Comparison of ENCODE assay signal across 9 mouse cellular contexts in genomic region chr6:115814104-115814503, GRCm38 (mm10). TPM values are rescaled to one million over a fixed set of nuclear protein-coding genes. Genes with fewer than 3 reads are reported as not detected.
DNase-seq lines count a peak whose midpoint lies in the region; ATAC-seq and TF ChIP-seq lines count a peak whose summit lies in the region.
"Had no signal": no experiment of that assay in that cellular context is flagged by ENCODE, and none has a peak within 500 bp of the region (broad histone marks: within the 10 kb centered on the region; RNA-seq: fewer than 3 reads in every experiment).

No protein-coding gene starts in this region.

- peak; percentile 72 to 86 (median 74) for TF ChIP-seq CTCF in MEL (IDR thresholded peaks at IDR 0.05 in 2 of 3, conservative IDR thresholded peaks at IDR 0.05 in 1 of 3; ENCODE audit: control insufficient read depth in 1 of 3, insufficient read depth in 1 of 3, low read depth in 2 of 3, low read length in 3 of 3, poor library complexity in 1 of 3, severe bottlenecking in 1 of 3)
- TF ChIP-seq CTCF in layer of hippocampus, adult 2 months (conservative IDR thresholded peaks at IDR 0.05): peak; percentile 84
- peak; percentile 54; the same call in 1 of the 2 replicates for TF ChIP-seq CTCF in spleen, adult 2 months (IDR thresholded peaks at IDR 0.05; ENCODE audit: extremely low read depth, insufficient read depth, insufficient read length, insufficient replicate concordance)

- no peak overlapping the region for H3K4me2 ChIP-seq in heart, embryonic 14.5 days (ENCODE audit: low read length)

- H3K9me3 ChIP-seq in MEL (replicated peaks; ENCODE audit: insufficient read depth, low read length): no peaks in the 10 kb centered on the region
- no peaks in the 10 kb centered on the region for H3K9me3 ChIP-seq in heart, embryonic 14.5 days (ENCODE audit: control insufficient read depth, low read length)

- H3K4me3 ChIP-seq in MEL (ENCODE audit: control insufficient read depth in 1 of 2, insufficient read depth in 1 of 2, low read depth in 2 of 2, low read length in 2 of 2): peak overlapping the region; percentile 25 to 47
- H3K4me3 ChIP-seq in heart, embryonic 14.5 days (ENCODE audit: control insufficient read depth in 1 of 2, insufficient read depth in 1 of 2, low read depth in 1 of 2, low read length in 2 of 2): no peak overlapping the region
- H3K4me3 ChIP-seq in layer of hippocampus, adult 2 months: no peak overlapping the region
- no peak overlapping the region for H3K4me3 ChIP-seq in spleen, adult 2 months (ENCODE audit: extremely low read depth, insufficient read depth, insufficient read length)

- peak; percentile 55 for ATAC-seq in heart, embryonic 14.5 days (ENCODE audit: insufficient number of reproducible peaks, insufficient read depth, low FRiP score, low read depth)

- peak; percentile 72 to 76; a peak in 3 of 4 replicates for TF ChIP-seq EP300 in MEL (IDR thresholded peaks at IDR 0.05; ENCODE audit: low read depth in 1 of 2, low read length in 2 of 2)

- TF ChIP-seq POLR2A in MEL (IDR thresholded peaks at IDR 0.05; ENCODE audit: control insufficient read depth in 1 of 2, insufficient read depth in 1 of 2, low read depth in 1 of 2, low read length in 2 of 2, poor library complexity in 1 of 2): 0 out of 4 replicates have a peak, but pooled peaks of 1 of the 2 experiments have one; percentile 27
- TF ChIP-seq POLR2A in spleen, adult 2 months (IDR thresholded peaks at IDR 0.05; ENCODE audit: low read depth, low read length): no peak

- peak; percentile 17 to 61 for DNase-seq in cerebellum, postnatal 25 days
- no peak for DNase-seq in cerebellum, adult 11-12 months
- peak; percentile 91 for DNase-seq in MEL (ENCODE audit: low read depth, low spot score)
- peak; percentile 64 for DNase-seq in embryo, embryonic 9.5 days (ENCODE audit: extremely low spot score)
- DNase-seq in layer of hippocampus, adult 2 months (ENCODE audit: low spot score in 2 of 2): peak; percentile 30 to 51
- peak; percentile 78 for DNase-seq in lung, postnatal 36 days
- DNase-seq in spleen, adult 2 months (ENCODE audit: low read depth in 1 of 2, low spot score in 2 of 2): peak in 1 of 2 experiments; percentile 52

- TF ChIP-seq RAD21 in MEL (IDR thresholded peaks at IDR 0.05; ENCODE audit: low read depth, low read length): peak; percentile 62

- peaks cover 4 to 13% of the 10 kb centered on the region in 2 experiments for H3K4me1 ChIP-seq in MEL (ENCODE audit: control insufficient read depth in 1 of 2, insufficient read depth in 2 of 2, low read length in 2 of 2)
- H3K4me1 ChIP-seq in heart, embryonic 14.5 days (ENCODE audit: control insufficient read depth in 2 of 2, insufficient read depth in 2 of 2, low read length in 2 of 2): peaks cover 8 to 11% of the 10 kb centered on the region in 2 experiments
- no peaks in the 10 kb centered on the region for H3K4me1 ChIP-seq in spleen, adult 2 months (ENCODE audit: control insufficient read depth, insufficient read depth, insufficient read length)

- peak overlapping the region; percentile 68 for H3K27ac ChIP-seq in MEL (ENCODE audit: control insufficient read depth, low read depth, low read length)
- H3K27ac ChIP-seq in heart, embryonic 14.5 days (replicated peaks in 1 of 2; ENCODE audit: control insufficient read depth in 1 of 2, insufficient read depth in 1 of 2, low read depth in 2 of 2, low read length in 2 of 2): peak overlapping the region in 1 of 2 experiments; percentile 32; a peak in 1 of 4 replicates
- no peak overlapping the region for H3K27ac ChIP-seq in layer of hippocampus, adult 2 months
- H3K27ac ChIP-seq in spleen, adult 2 months (ENCODE audit: insufficient read depth, low read length): no peak overlapping the region
- H3K27ac ChIP-seq: macrophage had no signal

- no peaks in the 10 kb centered on the region for H3K27me3 ChIP-seq in MEL (ENCODE audit: control insufficient read depth in 1 of 2, insufficient read depth in 2 of 2, low read length in 2 of 2)
- no peaks in the 10 kb centered on the region for H3K27me3 ChIP-seq in heart, embryonic 14.5 days (ENCODE audit: control insufficient read depth, insufficient read depth, low read length)
- H3K27me3 ChIP-seq in spleen, adult 2 months (ENCODE audit: control insufficient read depth, insufficient read depth, low read length): no peaks in the 10 kb centered on the region

- peak overlapping the region; percentile 56 for H3K9ac ChIP-seq in MEL (ENCODE audit: control insufficient read depth, low read depth, low read length, poor library complexity, severe bottlenecking)
- H3K9ac ChIP-seq in heart, embryonic 14.5 days (ENCODE audit: low read length): no peak overlapping the region

- 26% methylated on average over 4 of the region's 4 CpGs for WGBS in heart, embryonic 14.5 days
- WGBS in spleen, adult 2 months: 39% methylated on average over 4 of the region's 4 CpGs

- H3K79me2 ChIP-seq in MEL (ENCODE audit: control insufficient read depth, insufficient read depth, low read length, poor library complexity): no peaks in the 10 kb centered on the region

- peaks cover 0 to 10% of the 10 kb centered on the region in 2 experiments; a peak in 2 of 4 replicates for H3K36me3 ChIP-seq in MEL (ENCODE audit: control insufficient read depth in 1 of 2, insufficient read depth in 2 of 2, low read length in 2 of 2)
- H3K36me3 ChIP-seq in heart, embryonic 14.5 days (ENCODE audit: control insufficient read depth, insufficient read depth, low read length): no peaks in the 10 kb centered on the region
- no peaks in the 10 kb centered on the region for H3K36me3 ChIP-seq in spleen, adult 2 months (ENCODE audit: control insufficient read depth, insufficient read depth, low read length)

TF ChIP-seq in MEL, 35 proteins besides CTCF, POLR2A, EP300 and RAD21 (continues in another document):
- no peak for TF ChIP-seq BHLHE40 (IDR thresholded peaks at IDR 0.05; ENCODE audit: borderline replicate concordance, low read depth, low read length)
- TF ChIP-seq TAL1 (IDR thresholded peaks at IDR 0.05; ENCODE audit: low read length): peak; percentile 75
- no peak for TF ChIP-seq NELFE (IDR thresholded peaks at IDR 0.05; ENCODE audit: low read depth, low read length)
- TF ChIP-seq ETS1 (IDR thresholded peaks at IDR 0.05; ENCODE audit: low read depth, low read length): peak; percentile 87
- no peak for TF ChIP-seq POLR2AphosphoS5 (IDR thresholded peaks at IDR 0.05; ENCODE audit: borderline replicate concordance, low read depth, low read length)
- peak; percentile 59; the same call in 1 of the 2 replicates for TF ChIP-seq MAZ (IDR thresholded peaks at IDR 0.05; ENCODE audit: low read depth, low read length)
- TF ChIP-seq GABPA (IDR thresholded peaks at IDR 0.05; ENCODE audit: low read depth, low read length): no peak
- peak; percentile 71 for TF ChIP-seq GATA1 (IDR thresholded peaks at IDR 0.05; ENCODE audit: low read depth, low read length)
- TF ChIP-seq HCFC1 (IDR thresholded peaks at IDR 0.05; ENCODE audit: low read depth, low read length): peak; percentile 55; the same call in 1 of the 2 replicates
- TF ChIP-seq MYC (IDR thresholded peaks at IDR 0.05; ENCODE audit: low read depth, low read length): peak; percentile 52; the same call in 1 of the 2 replicates
- no peak for TF ChIP-seq KAT2A (conservative IDR thresholded peaks at IDR 0.05; ENCODE audit: low read depth, low read length)
- TF ChIP-seq TCF12 (IDR thresholded peaks at IDR 0.05; ENCODE audit: low read depth, low read length): peak; percentile 75
- no peak for TF ChIP-seq USF1 (IDR thresholded peaks at IDR 0.05; ENCODE audit: low read depth, low read length)
- TF ChIP-seq MEF2A (IDR thresholded peaks at IDR 0.05; ENCODE audit: extremely low read depth, insufficient replicate concordance, low read depth, low read length, poor library complexity, severe bottlenecking): no peak
- TF ChIP-seq ZNF384 (IDR thresholded peaks at IDR 0.05; ENCODE audit: low read depth, low read length): no peak

RNA-seq across cellular contexts. Expression of gene Rpl32, which starts 5.6 kb away (rescaled TPM):
- 4,686 and 5,400 TPM in 2 replicates for total RNA-seq in MEL (2012; rRNA removed)
- polyA plus RNA-seq in MEL (2012; ENCODE audit: insufficient read depth in 1 of 2, insufficient read length in 2 of 2, low read depth in 1 of 2, low replicate concordance in 2 of 2, missing spikeins in 1 of 2): 1,000 to 10,000 TPM in 1 of 2 experiments, not detected in 1; 4,514 TPM
- polyA plus RNA-seq in heart, embryonic 14.5 days (2014; fragmentation: Nextera tagmentation; extraction: Ambion mirVana): 1,410 and 1,566 TPM in 2 replicates
- total RNA-seq in layer of hippocampus, adult 2 months (2021): 100 to 1,000 TPM; 488 to 493 TPM
- polyA plus RNA-seq in spleen, adult 2 months (2012; rRNA removed): 463 and 551 TPM in 2 replicates

RNA-seq across cellular contexts. Expression of gene Efcab12, which starts 24.1 kb away (rescaled TPM):
- total RNA-seq in MEL (2012; rRNA removed): not detected in 2 replicates
- under 1 TPM in 1 of 2 experiments, not detected in 1; 0.11 TPM for polyA plus RNA-seq in MEL (2012; ENCODE audit: insufficient read depth in 1 of 2, insufficient read length in 2 of 2, low read depth in 1 of 2, low replicate concordance in 2 of 2, missing spikeins in 1 of 2)
- polyA plus RNA-seq in heart, embryonic 14.5 days (2014; fragmentation: Nextera tagmentation; extraction: Ambion mirVana): 0.42 and 0.47 TPM in 2 replicates
- total RNA-seq in layer of hippocampus, adult 2 months (2021): 1 to 10 TPM; 3.9 to 4.5 TPM
- polyA plus RNA-seq in spleen, adult 2 months (2012; rRNA removed): 0.06 and 0.15 TPM in 2 replicates

RNA-seq across cellular contexts. Expression of gene Mbd4, which starts 39.1 kb away (rescaled TPM):
- 5.6 and 6.4 TPM in 2 replicates for total RNA-seq in MEL (2012; rRNA removed)
- 10 to 100 TPM in 1 of 2 experiments, not detected in 1; 10.1 TPM for polyA plus RNA-seq in MEL (2012; ENCODE audit: insufficient read depth in 1 of 2, insufficient read length in 2 of 2, low read depth in 1 of 2, low replicate concordance in 2 of 2, missing spikeins in 1 of 2)
- polyA plus RNA-seq in heart, embryonic 14.5 days (2014; fragmentation: Nextera tagmentation; extraction: Ambion mirVana): 7.6 and 9.6 TPM in 2 replicates
- 1 to 10 TPM; 6.3 to 6.8 TPM for total RNA-seq in layer of hippocampus, adult 2 months (2021)
- polyA plus RNA-seq in spleen, adult 2 months (2012; rRNA removed): 3.2 and 3.5 TPM in 2 replicates

RNA-seq across cellular contexts. Expression of gene Ift122, which starts 39.2 kb away (rescaled TPM):
- 3.3 and 4.0 TPM in 2 replicates for total RNA-seq in MEL (2012; rRNA removed)
- polyA plus RNA-seq in MEL (2012; ENCODE audit: insufficient read depth in 1 of 2, insufficient read length in 2 of 2, low read depth in 1 of 2, low replicate concordance in 2 of 2, missing spikeins in 1 of 2): 1 to 10 TPM in 1 of 2 experiments, not detected in 1; 8.0 TPM
- polyA plus RNA-seq in heart, embryonic 14.5 days (2014; fragmentation: Nextera tagmentation; extraction: Ambion mirVana): 22.6 and 23.6 TPM in 2 replicates
- total RNA-seq in layer of hippocampus, adult 2 months (2021): 10 to 100 TPM; 30.3 TPM
- polyA plus RNA-seq in spleen, adult 2 months (2012; rRNA removed): 4.5 and 4.6 TPM in 2 replicates

RNA-seq across cellular contexts. Expression of gene Cand2, which starts 39.8 kb away (rescaled TPM):
- total RNA-seq in MEL (2012; rRNA removed): 1.8 and 2.4 TPM in 2 replicates
- polyA plus RNA-seq in MEL (2012; ENCODE audit: insufficient read depth in 1 of 2, insufficient read length in 2 of 2, low read depth in 1 of 2, low replicate concordance in 2 of 2, missing spikeins in 1 of 2): 1 to 10 TPM in 1 of 2 experiments, not detected in 1; 6.6 TPM
- polyA plus RNA-seq in heart, embryonic 14.5 days (2014; fragmentation: Nextera tagmentation; extraction: Ambion mirVana): 46.9 and 48.3 TPM in 2 replicates
- total RNA-seq in layer of hippocampus, adult 2 months (2021): 1 to 10 TPM; 3.2 to 4.0 TPM
- polyA plus RNA-seq in spleen, adult 2 months (2012; rRNA removed): 3.4 and 4.8 TPM in 2 replicates

Comparison
In these comparisons a context has a peak if more than half of its experiments do, and no peak if none do; other contexts are left out.
1. H3K4me3 ChIP-seq: peak in MEL (2 of 2); none in heart, embryonic 14.5 days (0 of 2), layer of hippocampus, adult 2 months (single experiment) and spleen, adult 2 months (single experiment).
2. Peak in every context shown above with its lines, with median percentiles within 50 percentile points of each other: CTCF ChIP-seq.